Mouse (Mus musculus) kidney, embryonic 14.5 days (tissue): ENCODE data around the gene Plcd1. TPM values are rescaled to one million over a fixed set of nuclear protein-coding genes. Genes with fewer than 3 reads are reported as not detected.

ENCODE experiments used
- ATAC-seq: fragments of 200-750 bp; cut with Nextera tagmentation; 2 replicates; pipeline ENCODE4 v1.8.0; 2017; ENCODE audit warnings: moderate number of reproducible peaks, mild to moderate bottlenecking, moderate TSS enrichment, moderate library complexity; ENCODE audit not compliant: low FRiP score, low TSS enrichment
- H3K27ac ChIP-seq: fragments of 300-500 bp; sonication (generic); 2 replicates; pipeline ENCODE4 v1.5.1; 2014; ENCODE audit warnings: low read depth, mild to moderate bottlenecking, low read length, moderate library complexity, mixed read lengths
- H3K27me3 ChIP-seq: fragments of 300-500 bp; sonication (generic); 2 replicates; pipeline ENCODE4 v1.6.1; 2014; ENCODE audit warnings: mild to moderate bottlenecking, low read length; ENCODE audit not compliant: control insufficient read depth, insufficient read depth
- H3K36me3 ChIP-seq: fragments of 300-500 bp; sonication (generic); 2 replicates; pipeline ENCODE4 v1.6.1; 2014; ENCODE audit warnings: low read length, mixed read lengths; ENCODE audit not compliant: control insufficient read depth, insufficient read depth
- H3K4me1 ChIP-seq: fragments of 300-500 bp; sonication (generic); 2 replicates; pipeline ENCODE4 v1.6.1; 2014; ENCODE audit warnings: low read length, mixed read lengths; ENCODE audit not compliant: control insufficient read depth, insufficient read depth
- H3K4me2 ChIP-seq: fragments of 300-500 bp; sonication (generic); replicated peaks from 2 replicates; pipeline ENCODE4 v1.6.1; 2014; ENCODE audit warnings: low read depth, mild to moderate bottlenecking, low read length
- H3K4me3 ChIP-seq: fragments of 300-500 bp; sonication (generic); 2 replicates; pipeline ENCODE4 v1.5.1; 2014; ENCODE audit warnings: mild to moderate bottlenecking, low read length
- H3K9ac ChIP-seq: fragments of 300-500 bp; sonication (generic); 2 replicates; pipeline ENCODE4 v1.6.1; 2014; ENCODE audit warnings: low read depth, mild to moderate bottlenecking, low read length, moderate library complexity
- H3K9me3 ChIP-seq: fragments of 300-500 bp; sonication (generic); 2 replicates; pipeline ENCODE4 v1.6.1; 2016; ENCODE audit warnings: low read length; ENCODE audit not compliant: control insufficient read depth
- WGBS: fragments of 180-500 bp; shearing (Covaris S2); extraction: QIAGEN DNeasy Blood & Tissue Kit; methylation state at CpG from one replicate; pipeline ENCODE4 v1.1.7; 2014; 5-methylcytosine and 5-hydroxymethylcytosine counted together
- polyA plus RNA-seq: library from polyadenylated mRNA; unstranded; fragments of >200 nt; fragmentation: Nextera tagmentation; extraction: Ambion mirVana; gene quantifications from 2 replicates; pipeline ENCODE4 v1.2.1, GENCODE M21; 2014

The Plcd1 gene
- polyA plus RNA-seq, 1 experiment from 2014 or later, result 18.7 TPM

DNA sequence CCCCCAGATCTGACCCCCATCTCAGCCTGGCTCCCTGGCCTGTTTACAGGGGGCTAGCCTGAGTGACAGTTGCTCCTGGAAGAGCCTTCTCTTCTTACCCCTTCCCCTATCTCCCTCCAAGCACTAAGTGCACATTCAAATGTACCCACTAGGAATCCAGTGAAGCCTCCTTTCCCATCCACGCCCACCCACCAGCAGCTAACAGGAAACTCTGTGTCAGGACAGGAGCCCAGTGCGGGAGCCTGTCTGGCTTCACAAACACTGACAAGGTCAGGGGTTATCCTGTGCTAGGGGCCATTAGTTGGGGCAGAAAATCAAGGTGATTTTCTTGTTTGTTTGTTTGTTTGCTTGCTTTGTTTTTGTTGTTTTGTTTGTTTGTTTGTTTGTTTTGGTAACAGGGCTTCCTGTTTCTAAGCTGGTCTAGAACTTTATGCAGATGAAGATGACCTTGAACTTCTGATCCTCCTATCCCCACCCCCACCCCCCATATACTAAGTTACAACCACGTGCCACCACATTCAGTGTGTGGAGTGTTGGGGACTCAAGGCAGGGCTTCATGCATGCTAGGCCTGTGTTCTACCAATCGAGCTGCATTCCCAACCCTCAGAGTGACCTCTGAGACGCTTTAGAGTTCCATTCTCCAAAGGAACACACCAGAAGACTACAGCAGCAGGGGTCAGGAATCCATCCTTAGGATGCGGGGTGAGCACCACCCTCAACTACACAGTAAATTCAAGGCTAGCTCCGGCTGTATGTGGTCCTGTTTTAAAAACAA is 10.5 kb downstream of the Plcd1 start:
- peak overlapping the region; percentile 55; the same call in 1 of the 2 replicates for H3K27ac ChIP-seq
- no peaks in the 10 kb centered on the region for H3K9me3 ChIP-seq
- ATAC-seq, result 0 out of 2 replicates have a peak, but pooled peaks have one; percentile 13
- H3K4me2 ChIP-seq, result no peak overlapping the region
- peak overlapping the region; percentile 8; the same call in 1 of the 2 replicates for H3K9ac ChIP-seq
- no peak overlapping the region for H3K4me3 ChIP-seq
- WGBS, result 67% methylated on average over 7 of the region's 7 CpGs
- H3K36me3 ChIP-seq, result no peaks in the 10 kb centered on the region
- no peaks in the 10 kb centered on the region for H3K27me3 ChIP-seq
- peaks cover 21% of the 10 kb centered on the region for H3K4me1 ChIP-seq

DNA sequence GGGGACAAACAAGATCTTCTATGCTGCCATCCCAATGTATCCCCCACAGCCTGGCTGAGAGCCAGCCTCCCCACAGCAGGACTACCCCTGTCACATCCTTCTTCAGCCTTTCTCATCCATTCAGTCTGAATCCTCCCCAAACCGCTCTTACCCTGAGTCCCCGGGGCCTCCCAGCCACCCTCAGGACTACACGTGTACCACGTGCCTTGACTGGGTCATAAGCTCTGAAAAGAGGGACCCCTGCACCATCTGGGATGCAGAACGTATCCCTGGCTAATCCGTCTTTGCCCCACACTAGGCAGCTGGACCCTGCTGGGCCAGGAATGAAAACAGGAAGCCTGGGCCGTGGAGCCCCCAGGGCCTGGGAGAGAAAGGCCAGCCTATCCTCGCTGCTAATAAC is 11.3 kb downstream of the Plcd1 start:
- H3K36me3 ChIP-seq, result no peaks in the 10 kb centered on the region
- H3K9me3 ChIP-seq, result no peaks in the 10 kb centered on the region
- no peak overlapping the region for H3K4me3 ChIP-seq
- H3K27ac ChIP-seq, result peak overlapping the region; percentile 55; the same call in 1 of the 2 replicates
- no peaks in the 10 kb centered on the region for H3K27me3 ChIP-seq
- WGBS, result 26% methylated on average over 8 of the region's 8 CpGs
- H3K4me2 ChIP-seq, result no peak overlapping the region
- 0 out of 2 replicates have a peak overlapping the region, but pooled peaks have one; percentile 8 for H3K9ac ChIP-seq
- no peak for ATAC-seq
- peaks cover 15% of the 10 kb centered on the region for H3K4me1 ChIP-seq

DNA sequence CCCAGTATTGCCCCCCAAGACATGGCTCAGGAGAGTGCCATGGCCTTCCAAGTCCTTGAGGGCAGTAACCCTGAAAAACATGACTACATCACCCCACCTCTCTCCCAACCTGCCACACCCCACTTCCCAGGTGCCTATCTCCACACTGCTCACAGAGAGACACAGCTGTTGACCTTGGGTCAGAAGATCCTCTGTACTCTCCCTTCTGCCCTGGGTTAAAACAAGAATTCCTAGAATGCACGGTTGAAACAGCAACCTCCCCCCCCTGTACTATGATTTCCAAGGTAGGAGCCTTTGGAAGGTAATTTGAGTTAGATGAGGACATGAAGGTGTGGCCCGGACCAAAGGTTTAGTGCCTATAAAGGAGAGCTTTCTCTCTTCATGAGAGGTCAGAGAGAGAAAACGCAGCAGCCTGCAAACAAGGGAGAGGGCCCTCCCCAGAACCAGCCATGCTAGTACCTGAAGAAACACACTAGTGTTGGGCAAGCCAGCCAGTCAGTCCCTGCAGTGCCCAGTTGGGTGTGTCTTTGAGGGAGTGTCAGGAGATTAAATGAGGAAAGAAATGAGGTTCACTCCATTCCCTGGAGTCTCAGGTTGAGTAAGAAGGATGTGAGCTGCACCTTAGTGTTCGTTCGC is 13.1 kb downstream of the Plcd1 start:
- Histone ChIP-seq H3K27me3 (no peaks in the 10 kb centered on the region), H3K4me3 (no peak overlapping the region), H3K9me3 (no peaks in the 10 kb centered on the region), H3K4me2 (no peak overlapping the region), H3K27ac (no peak overlapping the region), H3K4me1 (peaks cover 13% of the 10 kb centered on the region; the same call in 1 of the 2 replicates), H3K9ac (no peak overlapping the region), H3K36me3 (no peaks in the 10 kb centered on the region)
- ATAC-seq, result no peak
- WGBS, result 61% methylated on average over 5 of the region's 5 CpGs

DNA sequence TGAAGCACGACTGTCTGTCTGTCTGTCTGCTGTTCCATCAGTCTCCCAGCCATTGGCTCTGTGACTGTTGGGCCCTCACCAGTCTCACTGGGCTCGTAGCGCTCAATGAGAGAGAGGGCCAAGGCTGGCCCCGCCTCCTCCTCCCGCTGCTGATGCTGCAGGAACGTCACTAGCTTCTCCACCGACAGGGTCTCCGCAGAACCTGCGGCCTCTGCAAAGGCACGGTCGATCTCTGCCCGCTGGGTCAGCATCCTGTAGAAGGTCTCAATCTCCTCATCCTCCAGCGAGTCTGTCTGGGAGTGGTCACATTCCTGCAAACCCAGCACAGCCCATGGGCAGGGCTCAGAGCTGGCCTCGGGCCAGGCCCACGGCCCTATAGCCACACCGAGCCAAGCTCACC is 17.6 kb downstream of the Plcd1 start:
- H3K27me3 ChIP-seq, result no peaks in the 10 kb centered on the region
- H3K36me3 ChIP-seq, result 0 out of 2 replicates have a peak, but pooled peaks cover 8% of the 10 kb centered on the region
- no peaks in the 10 kb centered on the region for H3K4me1 ChIP-seq
- no peak overlapping the region for H3K4me3 ChIP-seq
- no peaks in the 10 kb centered on the region for H3K9me3 ChIP-seq
- ATAC-seq, result no peak
- WGBS, result 74% methylated on average over 16 of the region's 16 CpGs
- H3K4me2 ChIP-seq, result no peak overlapping the region
- no peak overlapping the region for H3K9ac ChIP-seq
- no peak overlapping the region for H3K27ac ChIP-seq

DNA sequence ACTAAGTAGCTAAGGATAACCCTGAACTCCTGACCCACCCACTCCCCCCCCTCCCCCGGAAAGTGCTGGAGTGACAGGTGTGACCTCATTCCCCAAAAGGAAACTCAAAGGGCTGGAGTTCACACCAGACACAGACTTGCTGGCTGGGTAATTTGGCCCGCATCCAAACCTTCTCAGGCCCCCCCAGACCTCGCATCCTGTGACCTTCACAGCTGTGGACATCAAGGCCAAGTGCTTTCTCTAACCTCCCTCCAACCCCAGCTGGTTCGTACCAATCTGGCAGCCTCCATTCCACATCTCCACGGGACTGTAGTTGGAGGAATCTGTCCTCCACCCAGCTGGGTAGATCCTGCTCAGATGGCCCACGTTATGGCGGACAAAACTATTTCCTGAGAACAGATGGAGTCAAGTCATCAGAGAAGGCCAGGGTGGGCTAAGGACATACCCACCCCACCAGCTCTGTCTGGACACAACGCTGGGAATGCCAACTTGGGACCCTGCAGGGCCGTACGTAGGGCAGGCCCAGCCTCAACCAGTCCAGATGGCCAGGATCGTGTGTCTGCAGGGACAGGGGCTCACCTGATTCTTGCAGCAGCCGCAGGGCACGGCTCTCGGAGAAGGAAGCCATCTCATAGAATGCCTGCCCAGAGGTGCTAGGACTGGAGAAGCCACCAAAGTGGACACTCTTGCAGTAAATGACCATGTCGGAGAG is 20.0 kb downstream of the Plcd1 start:
- Histone ChIP-seq H3K27me3 (no peaks in the 10 kb centered on the region), H3K27ac (no peak overlapping the region), H3K9ac (no peak overlapping the region), H3K36me3 (0 out of 2 replicates have a peak, but pooled peaks cover 8% of the 10 kb centered on the region), H3K9me3 (no peaks in the 10 kb centered on the region), H3K4me2 (no peak overlapping the region), H3K4me3 (no peak overlapping the region), H3K4me1 (no peaks in the 10 kb centered on the region)
- no peak; the same call in 1 of the 2 replicates for ATAC-seq
- 69% methylated on average over 15 of the region's 15 CpGs for WGBS

DNA sequence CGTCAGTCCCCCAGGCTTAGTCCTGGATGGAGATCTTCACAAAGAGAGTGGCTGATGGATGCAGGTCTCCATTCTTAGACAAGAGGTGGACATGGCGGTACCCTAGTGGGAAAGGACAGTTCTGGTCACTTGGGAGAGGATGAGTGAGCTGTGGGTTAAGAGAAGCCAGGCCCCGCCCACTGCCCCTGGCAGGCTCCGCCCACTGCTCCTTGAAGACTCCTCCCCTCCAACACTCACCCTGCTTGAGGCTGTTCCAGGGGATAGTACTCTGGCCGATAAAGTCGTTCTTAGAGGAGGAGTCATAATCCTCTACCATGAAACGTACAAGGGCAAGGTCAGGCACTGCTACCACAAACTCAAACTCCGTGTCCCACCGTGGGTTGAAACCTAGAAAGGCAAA is 21.5 kb downstream of the Plcd1 start:
- Histone ChIP-seq H3K27ac (no peak overlapping the region), H3K27me3 (no peaks in the 10 kb centered on the region), H3K36me3 (0 out of 2 replicates have a peak, but pooled peaks cover 8% of the 10 kb centered on the region), H3K4me1 (no peaks in the 10 kb centered on the region), H3K4me2 (no peak overlapping the region), H3K9ac (no peak overlapping the region), H3K4me3 (no peak overlapping the region), H3K9me3 (no peaks in the 10 kb centered on the region)
- ATAC-seq, result no peak
- 88% methylated on average over 9 of the region's 9 CpGs for WGBS

DNA sequence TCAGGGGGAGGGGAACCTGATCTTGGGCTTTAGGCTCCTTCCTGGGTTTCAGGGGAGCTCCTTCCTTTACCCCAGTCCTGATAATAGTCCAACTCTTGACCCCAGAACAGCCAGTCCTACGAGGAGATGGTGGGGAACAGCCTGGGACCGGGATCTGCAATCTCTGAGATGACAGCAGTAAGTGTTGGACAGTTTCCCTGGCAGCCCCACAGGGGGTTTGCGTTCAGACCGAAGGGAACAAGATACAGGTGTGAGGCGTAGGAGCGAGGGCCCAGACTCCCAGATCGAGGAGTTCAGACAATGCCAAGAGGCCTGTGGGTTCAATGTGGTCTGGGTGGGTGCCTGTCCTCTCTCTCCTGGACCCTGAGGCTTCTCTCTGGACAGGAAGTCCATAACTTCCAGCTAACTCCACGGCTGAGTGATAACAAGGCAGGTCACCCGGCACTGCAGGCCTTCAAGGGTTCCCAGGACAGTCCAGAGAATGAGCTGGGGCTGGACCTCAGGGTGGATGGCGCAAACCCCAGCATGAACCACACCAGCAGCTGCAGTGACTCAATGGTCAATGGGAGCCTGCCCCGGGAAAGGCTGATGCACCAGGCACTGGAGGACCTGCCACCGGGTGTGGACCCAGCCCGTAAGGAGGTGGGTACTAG is 23.0 kb downstream of the Plcd1 start:
- Histone ChIP-seq H3K36me3 (0 out of 2 replicates have a peak, but pooled peaks cover 8% of the 10 kb centered on the region), H3K9ac (no peak overlapping the region), H3K9me3 (no peaks in the 10 kb centered on the region), H3K27me3 (no peaks in the 10 kb centered on the region), H3K27ac (no peak overlapping the region), H3K4me3 (no peak overlapping the region), H3K4me2 (no peak overlapping the region), H3K4me1 (no peaks in the 10 kb centered on the region)
- ATAC-seq, result no peak
- WGBS, result 83% methylated on average over 13 of the region's 13 CpGs

DNA sequence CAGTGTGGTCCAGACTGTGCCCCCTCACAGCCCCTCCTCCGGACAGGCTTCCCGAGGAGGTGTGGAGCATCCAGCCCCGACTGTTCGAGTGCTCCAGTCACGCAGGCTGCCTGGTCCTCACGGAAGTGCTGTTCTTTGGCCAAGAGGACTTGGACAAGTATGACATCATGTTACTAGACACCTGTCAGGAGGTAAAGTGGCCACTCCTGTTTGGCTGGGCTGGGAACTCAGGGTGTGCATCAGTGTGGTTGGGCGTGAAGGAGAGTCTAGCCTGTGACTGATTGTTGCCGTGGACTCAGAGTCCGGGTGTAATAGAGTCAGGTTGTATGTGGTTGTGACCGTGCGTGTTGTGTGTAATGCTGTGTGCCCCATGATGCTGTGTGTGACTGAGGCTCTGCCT is 25.0 kb downstream of the Plcd1 start:
- Histone ChIP-seq H3K9ac (no peak overlapping the region), H3K4me3 (no peak overlapping the region), H3K27me3 (no peaks in the 10 kb centered on the region), H3K36me3 (0 out of 2 replicates have a peak, but pooled peaks cover 8% of the 10 kb centered on the region), H3K9me3 (no peaks in the 10 kb centered on the region), H3K4me2 (no peak overlapping the region), H3K4me1 (peaks cover 9% of the 10 kb centered on the region; the same call in 1 of the 2 replicates), H3K27ac (no peak overlapping the region)
- WGBS, result 84% methylated on average over 11 of the region's 11 CpGs
- no peak for ATAC-seq
